Mouse (Mus musculus): ENCODE measurements at regions not wholly inside any gene's neighbourhood (a gene's known extent, or its start where the extent isn't known, plus 50 kb on each side); places are given as distances from the start of the nearest gene placed in this dataset.

- Histone ChIP-seq H3K27ac (ENCODE audit: low read depth, low read length) (no peak overlapping the region), H3K36me3 (ENCODE audit: control insufficient read depth, insufficient read depth, low read length) (no peaks in the 10 kb centered on the region), H3K4me2 (ENCODE audit: low read depth, low read length) (peak overlapping the region; percentile 27; the same call in 1 of the 2 replicates), H3K4me1 (ENCODE audit: control insufficient read depth, insufficient read depth, low read length) (no peaks in the 10 kb centered on the region), H3K4me3 (ENCODE audit: low read depth, low read length) (no peak overlapping the region), H3K9me3 (ENCODE audit: control insufficient read depth, low read length) (no peaks in the 10 kb centered on the region), H3K27me3 (ENCODE audit: control insufficient read depth, insufficient read depth, low read length) (no peaks in the 10 kb centered on the region), H3K9ac (replicated peaks; ENCODE audit: low read depth, low read length) (no peak overlapping the region)
- WGBS, result 15% methylated on average over 10 of the region's 10 CpGs
- ATAC-seq (ENCODE audit: low read depth), result peak; percentile 21
Measured at GRCm38 (mm10) chr3:121885265-121886178, 66.8 kb upstream of the Arhgap29 start.

GRCm38 (mm10) chr3:121884328-121885248 is 67.8 kb upstream of the Arhgap29 start:
- WGBS, result 23% methylated on average over 18 of the region's 18 CpGs
- Histone ChIP-seq H3K4me1 (ENCODE audit: control insufficient read depth, insufficient read depth, low read length) (no peaks in the 10 kb centered on the region), H3K27ac (ENCODE audit: low read depth, low read length) (no peak overlapping the region), H3K36me3 (ENCODE audit: control insufficient read depth, insufficient read depth, low read length) (no peaks in the 10 kb centered on the region), H3K27me3 (ENCODE audit: control insufficient read depth, insufficient read depth, low read length) (no peaks in the 10 kb centered on the region), H3K9ac (replicated peaks; ENCODE audit: low read depth, low read length) (no peak overlapping the region), H3K4me2 (ENCODE audit: low read depth, low read length) (peak overlapping the region; percentile 27; the same call in 1 of the 2 replicates), H3K4me3 (ENCODE audit: low read depth, low read length) (no peak overlapping the region), H3K9me3 (ENCODE audit: control insufficient read depth, low read length) (no peaks in the 10 kb centered on the region)
- ATAC-seq (ENCODE audit: low read depth), result peak; percentile 67; the same call in 1 of the 2 replicates

- 94% methylated on average over 8 of the region's 8 CpGs for WGBS
- Histone ChIP-seq H3K36me3 (ENCODE audit: control insufficient read depth, insufficient read depth, low read length) (no peaks in the 10 kb centered on the region), H3K9me3 (ENCODE audit: control insufficient read depth, low read length) (no peaks in the 10 kb centered on the region), H3K4me1 (ENCODE audit: control insufficient read depth, insufficient read depth, low read length) (no peaks in the 10 kb centered on the region), H3K4me3 (ENCODE audit: low read depth, low read length) (no peak overlapping the region), H3K4me2 (ENCODE audit: low read depth, low read length) (no peak overlapping the region), H3K27me3 (ENCODE audit: control insufficient read depth, insufficient read depth, low read length) (no peaks in the 10 kb centered on the region), H3K27ac (ENCODE audit: low read depth, low read length) (no peak overlapping the region), H3K9ac (replicated peaks; ENCODE audit: low read depth, low read length) (no peak overlapping the region)
- no peak for ATAC-seq (ENCODE audit: low read depth)
Measured at GRCm38 (mm10) chr3:121880355-121880754, 65.3 kb upstream of the Abcd3 start.

- H3K4me3 ChIP-seq (ENCODE audit: low read depth, low read length), result no peak overlapping the region
- no peak overlapping the region for H3K4me2 ChIP-seq (ENCODE audit: low read depth, low read length)
- no peak overlapping the region for H3K9ac ChIP-seq (replicated peaks; ENCODE audit: low read depth, low read length)
- ATAC-seq (ENCODE audit: low read depth), result no peak
- no peaks in the 10 kb centered on the region for H3K4me1 ChIP-seq (ENCODE audit: control insufficient read depth, insufficient read depth, low read length)
- H3K27ac ChIP-seq (ENCODE audit: low read depth, low read length), result no peak overlapping the region
- H3K9me3 ChIP-seq (ENCODE audit: control insufficient read depth, low read length), result no peaks in the 10 kb centered on the region
- no peaks in the 10 kb centered on the region for H3K27me3 ChIP-seq (ENCODE audit: control insufficient read depth, insufficient read depth, low read length)
- H3K36me3 ChIP-seq (ENCODE audit: control insufficient read depth, insufficient read depth, low read length), result no peaks in the 10 kb centered on the region
- WGBS, result 89% methylated on average over 4 of the region's 4 CpGs
Measured at GRCm38 (mm10) chr3:121875072-121875471, 60.0 kb upstream of the Abcd3 start.

GRCm38 (mm10) chr3:121874576-121874975 is 59.5 kb upstream of the Abcd3 start:
- Histone ChIP-seq H3K4me2 (ENCODE audit: low read depth, low read length) (no peak overlapping the region), H3K27me3 (ENCODE audit: control insufficient read depth, insufficient read depth, low read length) (no peaks in the 10 kb centered on the region), H3K27ac (ENCODE audit: low read depth, low read length) (no peak overlapping the region), H3K36me3 (ENCODE audit: control insufficient read depth, insufficient read depth, low read length) (no peaks in the 10 kb centered on the region), H3K4me1 (ENCODE audit: control insufficient read depth, insufficient read depth, low read length) (no peaks in the 10 kb centered on the region), H3K9me3 (ENCODE audit: control insufficient read depth, low read length) (no peaks in the 10 kb centered on the region), H3K9ac (replicated peaks; ENCODE audit: low read depth, low read length) (no peak overlapping the region), H3K4me3 (ENCODE audit: low read depth, low read length) (no peak overlapping the region)
- ATAC-seq (ENCODE audit: low read depth), result no peak
- WGBS, result 84% methylated on average over 1 of the region's 1 CpGs

GRCm38 (mm10) chr3:121873572-121873971 is 58.5 kb upstream of the Abcd3 start:
- Histone ChIP-seq H3K4me3 (ENCODE audit: low read depth, low read length) (no peak overlapping the region), H3K4me1 (ENCODE audit: control insufficient read depth, insufficient read depth, low read length) (no peaks in the 10 kb centered on the region), H3K36me3 (ENCODE audit: control insufficient read depth, insufficient read depth, low read length) (no peaks in the 10 kb centered on the region), H3K4me2 (ENCODE audit: low read depth, low read length) (no peak overlapping the region), H3K27me3 (ENCODE audit: control insufficient read depth, insufficient read depth, low read length) (no peaks in the 10 kb centered on the region), H3K9ac (replicated peaks; ENCODE audit: low read depth, low read length) (no peak overlapping the region), H3K27ac (ENCODE audit: low read depth, low read length) (no peak overlapping the region), H3K9me3 (ENCODE audit: control insufficient read depth, low read length) (no peaks in the 10 kb centered on the region)
- 84% methylated on average over 2 of the region's 2 CpGs for WGBS
- ATAC-seq (ENCODE audit: low read depth), result no peak

GRCm38 (mm10) chr3:121872685-121873084 is 57.6 kb upstream of the Abcd3 start:
- H3K4me1 ChIP-seq (ENCODE audit: control insufficient read depth, insufficient read depth, low read length), result no peaks in the 10 kb centered on the region
- H3K27ac ChIP-seq (ENCODE audit: low read depth, low read length), result no peak overlapping the region
- H3K4me2 ChIP-seq (ENCODE audit: low read depth, low read length), result no peak overlapping the region
- no peaks in the 10 kb centered on the region for H3K27me3 ChIP-seq (ENCODE audit: control insufficient read depth, insufficient read depth, low read length)
- no peaks in the 10 kb centered on the region for H3K9me3 ChIP-seq (ENCODE audit: control insufficient read depth, low read length)
- ATAC-seq (ENCODE audit: low read depth), result no peak
- H3K4me3 ChIP-seq (ENCODE audit: low read depth, low read length), result no peak overlapping the region
- no peaks in the 10 kb centered on the region for H3K36me3 ChIP-seq (ENCODE audit: control insufficient read depth, insufficient read depth, low read length)
- 92% methylated on average over 3 of the region's 3 CpGs for WGBS
- H3K9ac ChIP-seq (replicated peaks; ENCODE audit: low read depth, low read length), result no peak overlapping the region

- Histone ChIP-seq H3K36me3 (ENCODE audit: control insufficient read depth, insufficient read depth, low read length) (no peaks in the 10 kb centered on the region), H3K4me3 (ENCODE audit: low read depth, low read length) (no peak overlapping the region), H3K9me3 (ENCODE audit: control insufficient read depth, low read length) (no peaks in the 10 kb centered on the region), H3K27me3 (ENCODE audit: control insufficient read depth, insufficient read depth, low read length) (no peaks in the 10 kb centered on the region), H3K4me2 (ENCODE audit: low read depth, low read length) (no peak overlapping the region), H3K4me1 (ENCODE audit: control insufficient read depth, insufficient read depth, low read length) (no peaks in the 10 kb centered on the region), H3K27ac (ENCODE audit: low read depth, low read length) (no peak overlapping the region), H3K9ac (replicated peaks; ENCODE audit: low read depth, low read length) (no peak overlapping the region)
- 86% methylated on average over 4 of the region's 4 CpGs for WGBS
- ATAC-seq (ENCODE audit: low read depth), result no peak
Measured at GRCm38 (mm10) chr3:121871795-121872194, 56.7 kb upstream of the Abcd3 start.

- no peaks in the 10 kb centered on the region for H3K9me3 ChIP-seq (ENCODE audit: control insufficient read depth, low read length)
- H3K27me3 ChIP-seq (ENCODE audit: control insufficient read depth, insufficient read depth, low read length), result no peaks in the 10 kb centered on the region
- H3K27ac ChIP-seq (ENCODE audit: low read depth, low read length), result no peak overlapping the region
- H3K4me3 ChIP-seq (ENCODE audit: low read depth, low read length), result no peak overlapping the region
- ATAC-seq (ENCODE audit: low read depth), result no peak
- H3K9ac ChIP-seq (replicated peaks; ENCODE audit: low read depth, low read length), result no peak overlapping the region
- WGBS, result 79% methylated on average over 6 of the region's 6 CpGs
- H3K4me2 ChIP-seq (ENCODE audit: low read depth, low read length), result no peak overlapping the region
- H3K4me1 ChIP-seq (ENCODE audit: control insufficient read depth, insufficient read depth, low read length), result no peaks in the 10 kb centered on the region
- no peaks in the 10 kb centered on the region for H3K36me3 ChIP-seq (ENCODE audit: control insufficient read depth, insufficient read depth, low read length)
Measured at GRCm38 (mm10) chr3:121870726-121871125, 55.6 kb upstream of the Abcd3 start.

All from neural tube, embryonic 14.5 days (tissue).